Mouse (Mus musculus) liver, adult 2 months (tissue): Measurements from ENCODE around the gene Rgs8.

ENCODE experiments used
- CTCF ChIP-seq: fragments of 200-500 bp; IDR thresholded peaks from 2 replicates; pipeline ENCODE4 v1.5.1; 2011; ENCODE audit warnings: low read depth, low read length, control low read depth
- POLR2A ChIP-seq: fragments of 200-500 bp; IDR thresholded peaks from 2 replicates; pipeline ENCODE4 v1.6.1; 2011; ENCODE audit warnings: low read length, control low read depth; ENCODE audit not compliant: insufficient read depth; ENCODE audit errors: extremely low read depth

DNA sequence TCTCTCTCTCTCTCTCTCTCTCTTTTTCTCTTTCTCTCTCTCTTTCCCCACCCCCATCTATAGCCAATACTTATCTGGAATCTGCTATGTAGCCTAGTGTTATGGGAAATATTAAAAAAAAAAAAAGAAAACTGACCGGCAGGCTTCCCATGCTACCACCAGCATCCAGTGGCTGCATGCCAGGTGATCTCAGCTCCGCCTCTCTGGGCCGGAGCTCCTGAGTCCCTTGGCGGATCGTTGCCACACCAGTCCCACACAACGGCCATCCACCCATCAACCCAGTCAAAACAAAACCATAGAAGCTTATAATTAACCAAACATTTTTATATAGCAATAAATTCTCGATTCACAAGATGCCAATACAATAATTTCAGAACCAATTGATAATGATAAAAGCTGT, 68.1 kb downstream of the Rgs8 start:
- TF ChIP-seq POLR2A (no peak), CTCF (no peak)
